Mouse (Mus musculus): Measurements from ENCODE around the gene Bfsp2. TPM values are rescaled to one million over a fixed set of nuclear protein-coding genes. Genes with fewer than 3 reads are reported as not detected.
"Not testable (repeated sequence)": the region's sequence is repeated elsewhere in the genome, so short reads cannot be mapped to it uniquely, and the experiment has no call there.

The Bfsp2 gene
- total RNA-seq, 2 experiments from 2014 or later = 3.8 to 5.9 TPM

DNA sequence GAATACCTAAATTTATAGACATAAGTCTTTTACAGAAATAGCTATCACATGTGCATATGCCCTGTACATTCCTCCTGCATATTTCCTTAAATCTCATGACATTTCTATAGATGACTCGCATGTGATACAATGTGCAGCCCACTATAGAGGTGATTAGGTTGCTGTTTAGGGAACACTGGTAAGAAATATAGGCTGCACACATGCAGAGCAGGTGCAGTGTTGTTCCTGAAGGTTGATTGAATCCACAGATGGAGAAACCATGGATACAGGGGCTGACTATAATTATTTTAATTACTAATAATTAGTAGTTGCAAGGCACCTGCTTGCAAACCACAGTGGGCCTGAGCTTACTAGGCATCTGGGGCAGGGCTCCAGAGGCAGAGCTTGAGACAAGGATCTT lies 48.5 kb downstream of the Bfsp2 start:
- no peak for DNase-seq (ENCODE audit: low spot score in 2 of 2)

DNA sequence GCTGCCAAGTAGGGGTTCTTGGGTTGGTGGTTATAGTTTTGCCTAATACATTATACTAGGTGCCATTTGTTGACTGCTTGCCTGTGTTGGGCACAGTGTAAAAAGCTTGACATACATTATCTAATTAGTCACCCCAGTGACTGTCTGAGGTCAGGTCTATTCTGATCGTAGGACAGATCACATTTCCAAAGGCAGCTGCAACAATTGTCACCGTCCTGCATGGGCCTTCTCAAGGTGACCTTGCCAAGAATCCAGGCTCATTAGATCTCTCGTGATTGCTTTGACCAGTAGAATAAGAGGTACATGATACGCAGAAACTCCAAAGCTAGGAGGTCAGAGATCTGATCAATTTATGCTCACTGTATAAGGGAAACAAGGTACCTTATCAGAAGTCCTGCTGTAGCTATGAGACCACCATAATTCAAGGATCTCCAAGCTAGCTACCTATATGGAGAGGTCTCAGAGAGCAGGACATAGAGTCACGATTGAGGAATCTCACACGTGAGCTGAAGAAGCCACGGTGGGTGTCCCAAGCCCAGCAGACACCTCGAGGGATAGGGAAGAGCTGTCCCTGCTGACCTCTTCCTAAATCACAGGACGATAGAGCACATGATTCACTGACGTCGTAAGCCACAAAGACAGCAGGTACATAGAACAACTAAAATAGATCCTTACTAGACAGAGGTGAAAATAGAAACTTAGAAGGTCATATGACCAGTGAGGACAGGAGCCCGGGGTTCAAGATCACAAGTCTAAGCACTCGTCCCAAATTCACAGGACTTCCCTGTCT lies 49.6 kb downstream of the Bfsp2 start:
- no peak for DNase-seq (ENCODE audit: low spot score in 2 of 2)

- no peak for DNase-seq (ENCODE audit: low spot score in 2 of 2)
These were observed 53.8 kb downstream of the Bfsp2 start for GRCm38 (mm10) chr9:103426425-103426824.

DNA sequence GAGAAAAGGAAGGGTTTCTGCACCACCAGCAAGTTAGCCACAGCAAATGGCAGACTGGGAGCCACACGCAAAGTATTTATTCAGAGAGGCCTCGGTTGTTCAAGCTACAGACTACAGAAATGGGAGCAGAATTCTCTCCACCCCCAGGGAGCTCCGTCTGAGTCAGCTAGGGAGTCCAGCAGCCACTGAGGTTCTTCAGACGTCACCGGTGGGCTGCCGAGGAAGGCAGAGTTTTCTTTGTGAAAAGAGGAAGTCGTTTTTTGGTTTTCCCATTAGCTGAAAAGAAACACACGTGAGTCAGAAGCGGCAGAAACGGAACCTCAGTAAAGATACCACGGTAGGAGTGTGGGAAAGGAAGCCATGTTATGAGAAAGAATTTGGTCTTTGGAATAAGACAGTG lies 55.4 kb downstream of the Bfsp2 start:
- no peak for DNase-seq (ENCODE audit: low spot score in 2 of 2)

- DNase-seq (ENCODE audit: low spot score in 2 of 2) = no peak
These were observed 56.3 kb downstream of the Bfsp2 start for GRCm38 (mm10) chr9:103423951-103424350.

- DNase-seq (ENCODE audit: low spot score in 2 of 2) = no peak
These were observed 56.8 kb downstream of the Bfsp2 start for GRCm38 (mm10) chr9:103423384-103423783.

DNA sequence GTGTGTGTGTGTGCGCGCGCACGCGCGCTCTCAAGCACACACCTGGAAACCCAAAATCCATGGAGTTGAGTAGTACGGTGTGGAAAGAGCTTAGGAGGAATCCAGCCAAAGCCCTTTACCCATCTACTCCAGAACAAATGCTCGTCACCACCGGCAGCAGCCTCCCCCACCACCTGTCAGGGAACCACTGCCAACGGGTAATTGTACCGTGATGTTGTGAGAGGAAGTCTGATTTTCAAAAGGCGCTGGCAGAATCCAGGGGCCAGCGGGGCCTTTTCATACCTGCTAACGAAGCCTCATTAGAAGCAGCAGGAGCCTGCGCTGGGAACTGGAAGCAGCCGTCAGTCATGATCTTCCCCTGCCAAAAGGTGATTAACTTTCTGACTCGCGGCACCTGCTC lies 57.4 kb downstream of the Bfsp2 start:
- DNase-seq (ENCODE audit: low spot score in 2 of 2) = peak in 1 of 2 experiments; percentile 39

DNA sequence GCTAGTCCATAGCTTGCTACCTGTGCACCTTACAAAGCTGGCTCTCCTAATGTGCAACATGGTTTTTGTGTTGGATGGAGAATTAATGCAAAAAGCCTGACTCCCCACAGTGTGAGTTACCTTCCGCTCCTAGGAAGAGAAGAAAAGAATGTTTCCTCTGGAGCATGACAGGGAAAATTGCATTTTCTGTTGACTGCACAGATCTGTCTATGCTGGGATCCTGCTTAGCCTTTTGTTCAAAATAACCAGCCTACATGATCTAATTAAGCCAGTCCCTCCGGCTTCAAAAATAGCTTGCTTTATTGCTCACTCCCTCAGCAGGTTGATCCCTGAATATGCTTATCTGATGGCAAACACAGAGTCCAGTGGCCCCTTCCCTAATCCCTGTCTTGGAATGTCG lies 59.4 kb downstream of the Bfsp2 start:
- DNase-seq (ENCODE audit: low spot score in 2 of 2) = no peak

GRCm38 (mm10) chr9:103418786-103419185 lies 61.4 kb downstream of the Bfsp2 start:
- no peak for DNase-seq (ENCODE audit: low spot score in 2 of 2)

DNA sequence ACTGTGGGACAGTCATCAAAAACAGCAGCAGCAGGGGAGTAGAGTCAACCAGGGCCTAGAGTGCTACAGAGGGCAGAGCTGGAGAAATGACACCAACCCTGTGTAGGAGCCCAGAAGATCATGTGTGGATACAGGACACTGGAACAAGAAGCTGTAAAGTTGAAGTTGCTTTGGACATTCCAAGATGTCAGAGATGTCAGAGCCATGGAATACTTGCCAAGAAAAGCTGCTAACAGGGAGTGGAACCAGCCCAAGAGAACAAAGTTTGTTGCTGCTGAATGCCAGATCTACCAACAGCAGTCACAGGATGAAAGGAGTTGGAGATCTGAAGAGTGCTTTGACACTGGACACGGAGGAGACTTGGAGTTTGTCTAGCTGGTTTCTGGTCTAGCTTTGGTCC lies 62.0 kb downstream of the Bfsp2 start:
- not testable (repeated sequence) for DNase-seq (ENCODE audit: low spot score in 2 of 2)

GRCm38 (mm10) chr9:103413457-103413856 lies 66.8 kb downstream of the Bfsp2 start:
- DNase-seq (ENCODE audit: low spot score in 2 of 2) = no peak

GRCm38 (mm10) chr9:103409119-103409518 lies 71.1 kb downstream of the Bfsp2 start:
- no peak for DNase-seq (ENCODE audit: low spot score in 2 of 2)

- DNase-seq (ENCODE audit: low spot score in 2 of 2) = no peak
These were observed 72.0 kb downstream of the Bfsp2 start for GRCm38 (mm10) chr9:103408136-103408777.

DNA sequence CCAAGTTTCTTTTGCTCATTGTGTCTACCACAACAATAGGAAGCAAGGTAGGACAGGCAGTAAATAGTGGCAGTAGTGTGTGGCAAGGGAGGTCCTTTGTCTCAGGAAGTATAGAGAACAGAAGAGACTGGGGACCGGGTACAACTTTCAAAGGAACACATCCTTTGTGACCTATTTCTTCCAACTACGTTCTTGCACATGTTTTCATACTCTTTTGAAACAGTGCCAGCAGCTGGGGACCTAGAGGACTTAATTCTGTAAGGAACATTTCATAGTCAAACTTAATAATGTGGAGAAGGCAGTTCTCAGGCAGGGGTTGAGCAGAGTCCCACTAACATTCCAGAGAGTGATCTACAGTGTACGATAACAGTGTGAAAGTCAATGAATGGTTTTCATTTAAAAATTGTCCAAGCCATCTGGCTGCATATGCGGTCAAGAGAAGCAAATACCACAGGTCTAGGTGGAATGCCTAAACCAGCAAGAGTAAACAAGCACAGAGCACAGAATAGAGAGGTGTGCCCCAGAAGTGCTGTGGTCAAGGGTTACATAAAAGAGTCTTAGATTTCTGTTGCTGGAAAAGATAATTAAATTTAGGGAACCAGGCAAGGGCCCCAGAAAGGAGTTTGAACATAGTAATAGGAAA lies 76.8 kb downstream of the Bfsp2 start:
- DNase-seq (ENCODE audit: low spot score in 2 of 2) = no peak

DNA sequence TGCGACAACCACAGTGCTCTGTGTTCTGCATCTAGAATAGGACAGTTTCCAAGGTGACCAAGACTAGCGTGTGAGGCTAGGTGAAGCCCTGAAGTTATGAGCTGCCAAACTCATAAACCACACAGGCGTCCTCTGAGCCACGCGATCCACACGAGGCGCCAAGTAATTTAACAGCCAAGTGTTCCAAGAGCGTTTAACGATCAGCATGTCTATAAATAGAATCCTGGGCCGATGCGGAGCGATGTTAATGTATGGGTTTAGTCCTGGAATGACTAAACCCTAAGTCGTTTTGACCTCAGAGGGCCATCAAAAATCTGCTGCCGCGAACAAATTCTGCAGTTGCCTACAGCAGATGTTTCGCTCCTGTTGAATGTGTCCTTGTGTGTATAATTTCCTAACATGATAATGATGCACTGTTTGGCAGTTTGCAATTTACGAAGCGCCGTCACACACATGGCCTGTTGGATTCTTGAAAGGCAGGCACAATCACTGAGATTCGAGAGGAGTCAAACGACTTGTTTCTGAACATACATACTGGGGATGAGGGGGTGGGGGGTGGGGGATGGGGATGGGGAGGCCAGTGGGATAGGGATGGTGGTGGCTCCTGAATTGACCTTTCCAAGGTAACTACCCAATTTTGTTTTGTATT lies 81.6 kb downstream of the Bfsp2 start:
- DNase-seq (ENCODE audit: low spot score in 2 of 2) = peak; percentile 7 to 34

DNA sequence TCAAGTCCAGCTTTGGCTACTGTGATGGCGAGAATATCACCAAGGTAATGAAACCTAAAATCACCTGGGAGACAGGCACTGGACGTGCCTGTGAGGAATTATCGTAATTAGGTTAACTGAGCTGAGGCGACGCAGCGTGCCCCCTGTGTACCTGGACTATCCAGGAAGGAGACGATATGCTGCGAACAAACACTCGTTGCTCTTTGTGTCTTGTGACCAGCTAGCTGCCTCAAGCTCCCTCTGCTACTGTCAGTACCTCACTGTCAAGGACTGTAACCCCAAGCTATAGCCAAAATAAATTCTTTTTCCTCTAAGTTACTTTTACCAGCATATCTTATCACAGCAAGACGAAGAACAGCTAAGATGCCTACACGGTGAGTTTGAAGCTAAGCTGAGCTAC lies 87.0 kb downstream of the Bfsp2 start:
- no peak for DNase-seq (ENCODE audit: low spot score in 2 of 2)

- DNase-seq (ENCODE audit: low spot score in 2 of 2) = no peak
These were observed 88.3 kb downstream of the Bfsp2 start for GRCm38 (mm10) chr9:103391796-103392372.

DNA sequence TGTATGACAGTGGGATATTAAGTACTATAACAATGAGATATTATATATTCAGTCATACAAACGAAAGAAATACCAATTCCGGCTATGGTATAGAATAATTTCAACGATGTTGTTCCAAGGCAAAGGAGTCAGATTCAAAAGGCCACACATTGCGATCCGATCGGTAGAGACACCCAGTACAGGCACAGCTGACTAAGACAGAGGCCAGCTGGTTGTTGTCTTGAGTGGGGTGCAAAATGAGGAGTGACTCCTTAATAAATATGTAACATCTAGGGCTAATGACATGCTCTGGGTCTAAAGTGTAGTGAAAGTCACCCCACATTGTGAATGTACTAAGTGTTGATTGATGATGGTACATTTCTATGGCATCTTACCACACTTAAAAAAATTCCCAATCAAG lies 91.0 kb downstream of the Bfsp2 start:
- DNase-seq (ENCODE audit: low spot score in 2 of 2) = no peak

DNA sequence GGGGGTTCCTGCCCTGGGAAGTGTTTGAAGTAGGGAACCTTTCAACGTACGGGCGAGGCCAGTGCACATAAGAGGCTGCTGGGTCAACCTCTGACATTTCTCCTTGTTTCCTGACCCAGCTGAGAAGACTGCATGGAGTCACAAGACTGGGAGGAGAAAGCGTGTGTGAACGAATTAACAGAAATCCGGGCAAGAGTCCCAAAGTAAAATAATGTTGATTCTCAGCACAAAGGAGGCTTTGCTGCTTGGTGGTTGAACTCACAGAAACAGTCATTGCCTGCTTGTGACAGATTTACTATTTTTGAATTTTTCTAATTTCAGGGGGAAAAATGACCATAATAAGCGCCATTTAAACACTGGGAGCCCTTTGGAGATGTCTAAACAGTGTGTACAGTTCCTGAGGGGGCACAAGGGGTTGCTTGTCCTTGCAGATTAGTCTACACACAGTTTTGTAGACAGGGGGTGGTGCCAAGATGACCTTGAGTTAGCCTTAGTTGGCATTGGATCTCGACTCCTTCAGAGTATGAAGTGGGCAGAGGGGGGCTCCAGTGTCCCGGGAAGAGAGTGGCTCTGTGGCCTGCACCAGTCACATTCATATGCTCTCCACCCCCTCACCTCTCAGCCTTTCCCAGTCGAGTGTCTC lies 93.1 kb downstream of the Bfsp2 start:
- no peak for DNase-seq (ENCODE audit: low spot score in 2 of 2)

DNA sequence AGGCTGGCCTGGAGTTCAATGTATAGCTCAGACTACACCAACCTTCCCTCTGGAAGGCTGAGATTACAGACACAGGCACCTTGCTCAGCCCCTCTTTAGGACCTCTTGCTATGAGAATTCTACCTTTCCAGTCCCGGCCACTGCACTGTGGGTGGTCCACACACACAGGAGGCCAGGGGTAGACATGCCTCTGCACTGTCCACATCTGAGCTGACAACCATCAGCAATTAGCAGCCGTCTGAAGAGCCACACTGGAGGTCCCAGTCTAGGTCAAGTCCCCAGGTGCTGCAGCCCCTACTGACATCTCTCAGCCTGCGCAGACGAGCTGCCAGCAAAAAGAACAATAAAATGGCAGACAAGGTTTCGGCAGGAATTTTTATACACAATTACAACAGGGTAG lies 93.6 kb downstream of the Bfsp2 start:
- no peak for DNase-seq (ENCODE audit: low spot score in 2 of 2)

DNA sequence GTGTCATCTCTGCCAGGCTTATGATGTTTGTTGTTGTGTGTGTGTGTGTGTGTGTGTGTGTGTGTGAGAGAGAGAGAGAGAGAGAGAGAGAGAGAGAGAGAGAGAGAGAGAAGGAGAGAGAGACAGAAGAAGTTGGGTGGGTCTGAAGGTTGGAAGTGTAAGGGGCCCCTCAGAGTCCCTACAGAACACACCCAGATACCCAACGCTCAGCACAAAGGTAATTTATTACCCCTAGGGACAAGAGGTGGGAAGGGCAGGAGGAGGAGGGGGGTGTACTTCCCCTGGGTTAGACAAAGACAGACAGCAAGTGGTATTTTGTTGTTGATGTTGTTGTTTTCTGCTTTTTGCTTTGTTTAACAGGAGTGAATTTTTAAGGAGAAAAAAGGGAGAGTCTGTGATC lies 94.6 kb downstream of the Bfsp2 start:
- DNase-seq (ENCODE audit: low spot score in 2 of 2) = no peak
